Mouse (Mus musculus) myocyte (in vitro differentiated cells): ENCODE results near the gene Arnt2.

Source experiments
- E2F4 ChIP-seq: IDR thresholded peaks from one replicate; pipeline ENCODE4 v1.6.1; 2011; ENCODE audit warnings: mild to moderate bottlenecking, control low read depth, moderate library complexity; ENCODE audit not compliant: insufficient read depth
- MAX ChIP-seq: IDR thresholded peaks from one replicate; pipeline ENCODE4 v1.6.1; 2011; ENCODE audit warnings: low read depth, mild to moderate bottlenecking, control low read depth
- MYOG ChIP-seq, 3 experiments: IDR thresholded peaks; one replicate each; pipeline ENCODE4 v1.6.1; 2011; ENCODE audit warnings: control low read depth in 2 of 3, low read depth in 2 of 3, mild to moderate bottlenecking in 2 of 3; ENCODE audit not compliant: insufficient read length in 2 of 3, control insufficient read depth in 1 of 3, insufficient read depth in 1 of 3
- POLR2A ChIP-seq: IDR thresholded peaks from one replicate; pipeline ENCODE4 v1.6.1; 2011; ENCODE audit warnings: low read depth, mild to moderate bottlenecking, control low read depth, moderate library complexity; ENCODE audit not compliant: insufficient read length
- REST ChIP-seq: IDR thresholded peaks from one replicate; pipeline ENCODE4 v1.6.1; 2011; ENCODE audit warnings: mild to moderate bottlenecking, control low read depth, moderate library complexity; ENCODE audit not compliant: insufficient read depth, insufficient read length
- TCF12 ChIP-seq: IDR thresholded peaks from one replicate; pipeline ENCODE4 v1.6.1; 2011; ENCODE audit warnings: mild to moderate bottlenecking, control low read depth; ENCODE audit not compliant: poor library complexity, insufficient read depth, severe bottlenecking
- USF1 ChIP-seq: IDR thresholded peaks from one replicate; pipeline ENCODE4 v1.6.1; 2011; ENCODE audit warnings: low read depth, mild to moderate bottlenecking, control low read depth, moderate library complexity

DNA sequence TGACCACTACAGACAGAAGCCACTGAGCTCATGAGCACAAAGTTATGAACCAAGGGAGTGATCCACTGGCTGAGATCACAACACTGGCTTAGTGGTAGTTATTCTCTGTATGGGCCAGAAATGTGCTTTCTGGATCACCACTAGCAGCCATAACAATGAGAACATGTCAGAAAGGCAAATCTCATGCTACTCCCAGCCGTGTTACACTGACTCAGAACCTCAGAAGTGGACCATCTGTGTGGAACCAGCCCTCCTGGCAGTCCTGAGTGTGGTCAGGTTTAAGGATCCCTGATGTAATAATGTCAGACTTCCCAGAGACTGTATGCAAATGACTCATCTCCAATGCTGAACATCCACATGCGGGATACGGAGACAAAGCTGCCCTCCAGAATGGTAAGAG is 13.4 kb downstream of the Arnt2 start:
- TF ChIP-seq TCF12 (no peak), POLR2A (no peak), MYOG (IDR thresholded peaks at IDR 0.05; ENCODE audit: control insufficient read depth in 1 of 3, insufficient read depth in 1 of 3, insufficient read length in 2 of 3, low read depth in 2 of 3) (no peak), REST (no peak), MAX (no peak), USF1 (no peak), E2F4 (no peak)
